8 mouse cellular contexts compared by ENCODE assay signal in genomic region chr19:14596941-14597916, GRCm38 (mm10). TPM values are rescaled to one million over a fixed set of nuclear protein-coding genes. Genes with fewer than 3 reads are reported as not detected.
DNase-seq lines count a peak whose midpoint lies in the region; ATAC-seq and TF ChIP-seq lines count a peak whose summit lies in the region.

No protein-coding gene starts in this region.

- H3K9ac ChIP-seq in liver, adult 2 months (ENCODE audit: low read depth, low read length), result peak overlapping the region; percentile 93
- peak overlapping the region; percentile 82 for H3K9ac ChIP-seq in stomach, embryonic 15.5 days

- peak overlapping the region; percentile 85 for H3K4me3 ChIP-seq in liver, adult 2 months (ENCODE audit: insufficient read depth, low read depth, low read length)
- peak overlapping the region; percentile 88 for H3K4me3 ChIP-seq in stomach, embryonic 15.5 days (replicated peaks)

- peak; percentile 46 for DNase-seq in urinary bladder, adult 2 months (ENCODE audit: low spot score)
- DNase-seq in urinary bladder, postnatal 10 days (ENCODE audit: low spot score), result no peak
- peak; percentile 77 for DNase-seq in embryo, embryonic 10.5 days (ENCODE audit: low spot score)
- peak; percentile 48 to 68 for DNase-seq in heart, adult 18-20 months
- peak; percentile 65 for DNase-seq in kidney, adult 18-20 months
- no peak for DNase-seq in liver, adult 2 months (ENCODE audit: extremely low read depth, low read depth, low spot score)
- DNase-seq in natural killer cell, adult 2 months (ENCODE audit: low spot score in 2 of 2), result peak; percentile 32 to 44

- under 1% methylated on average over 111 of the region's 120 CpGs for WGBS in liver, adult 2 months
- 0% methylated on average over 64 of the region's 120 CpGs for WGBS in stomach, embryonic 15.5 days

- no peak for TF ChIP-seq CTCF in liver, adult 2 months (IDR thresholded peaks at IDR 0.05; ENCODE audit: low read depth, low read length)

- peaks cover 5% of the 10 kb centered on the region; the same call in 1 of the 2 replicates for H3K79me2 ChIP-seq in liver, adult 2 months (ENCODE audit: control insufficient read depth, insufficient read depth, low read length)

- peak overlapping the region; percentile 55 for H3K4me2 ChIP-seq in stomach, embryonic 15.5 days

- peaks cover 14% of the 10 kb centered on the region for H3K4me1 ChIP-seq in liver, adult 2 months (ENCODE audit: control insufficient read depth, insufficient read depth, low read length)
- H3K4me1 ChIP-seq in stomach, embryonic 15.5 days, result peaks cover 9% of the 10 kb centered on the region; the same call in 1 of the 2 replicates

- no peak for ATAC-seq in stomach, embryonic 15.5 days (ENCODE audit: insufficient read depth, low FRiP score, low read depth)

- H3K36me3 ChIP-seq in liver, adult 2 months (ENCODE audit: control insufficient read depth, insufficient read depth, low read length), result peaks cover 14% of the 10 kb centered on the region
- no peaks in the 10 kb centered on the region for H3K36me3 ChIP-seq in stomach, embryonic 15.5 days

- no peaks in the 10 kb centered on the region for H3K27me3 ChIP-seq in liver, adult 2 months (ENCODE audit: control insufficient read depth, insufficient read depth, low read length)
- no peaks in the 10 kb centered on the region for H3K27me3 ChIP-seq in stomach, embryonic 15.5 days (replicated peaks)

- peak overlapping the region; percentile 79 for H3K27ac ChIP-seq in liver, adult 2 months (replicated peaks; ENCODE audit: insufficient read depth, low read depth, low read length)
- H3K27ac ChIP-seq in stomach, embryonic 15.5 days, result peak overlapping the region; percentile 96

- no peak for TF ChIP-seq POLR2A in liver, adult 2 months (IDR thresholded peaks at IDR 0.05; ENCODE audit: extremely low read depth, insufficient read depth, low read length)

- no peaks in the 10 kb centered on the region for H3K9me3 ChIP-seq in stomach, embryonic 15.5 days

RNA-seq across cellular contexts. Expression of gene Tle4, which starts 0.6 kb away (rescaled TPM):
- 10.1 and 11.2 TPM in 2 replicates for polyA plus RNA-seq in urinary bladder, adult 2 months (2012; rRNA removed)
- total RNA-seq in heart, adult 18-20 months (2021), result 1 to 10 TPM; 8.7 to 9.2 TPM
- 5.4 and 7.2 TPM in 2 replicates for total RNA-seq in liver, adult 2 months (2014; rRNA removed)
- 4.0 and 5.5 TPM in 2 replicates for polyA plus RNA-seq in liver, adult 2 months (2012; rRNA removed)
- 16.7 and 17.1 TPM in 2 replicates for polyA plus RNA-seq in stomach, embryonic 15.5 days (2015; fragmentation: Nextera tagmentation; extraction: Ambion mirVana)

Comparison
In these comparisons a context has a peak if more than half of its experiments do, and no peak if none do; other contexts are left out.
1. DNase-seq: peak in urinary bladder, adult 2 months (single experiment), embryo, embryonic 10.5 days (single experiment), heart, adult 18-20 months (2 of 2), kidney, adult 18-20 months (single experiment) and natural killer cell, adult 2 months (2 of 2); none in urinary bladder, postnatal 10 days (single experiment) and liver, adult 2 months (single experiment).